Mouse (Mus musculus) forebrain, embryonic 14.5 days (tissue): Measurements from ENCODE around the gene Ebf1. TPM values are rescaled to one million over a fixed set of nuclear protein-coding genes. Genes with fewer than 3 reads are reported as not detected.

Source experiments
- ATAC-seq: fragments of 200-750 bp; cut with Nextera tagmentation; 2 replicates; pipeline ENCODE4 v1.8.0; 2017; ENCODE audit warnings: mild to moderate bottlenecking, moderate library complexity
- DNase-seq: peaks from one replicate; pipeline ENCODE4 v3.0.0-alpha.2; 2015; ENCODE audit warnings: low spot score
- H3K27ac ChIP-seq: fragments of 300-500 bp; sonication (generic); 2 replicates; pipeline ENCODE4 v1.5.1; 2014; ENCODE audit warnings: low read depth, mild to moderate bottlenecking, control low read depth, low read length, moderate library complexity
- H3K27me3 ChIP-seq: fragments of 300-500 bp; sonication (generic); replicated peaks from 2 replicates; pipeline ENCODE4 v1.6.1; 2014; ENCODE audit warnings: low read length, control low read depth, mixed read lengths; ENCODE audit not compliant: control insufficient read depth, insufficient read depth
- H3K36me3 ChIP-seq: fragments of 300-500 bp; sonication (generic); 2 replicates; pipeline ENCODE4 v1.6.1; 2014; ENCODE audit warnings: low read length, control low read depth; ENCODE audit not compliant: control insufficient read depth, insufficient read depth
- H3K4me1 ChIP-seq: fragments of 300-500 bp; sonication (generic); 2 replicates; pipeline ENCODE4 v1.6.1; 2014; ENCODE audit warnings: antibody characterized with exemption, low read length, control low read depth; ENCODE audit not compliant: control insufficient read depth, insufficient read depth
- H3K4me2 ChIP-seq: fragments of 300-500 bp; sonication (generic); 2 replicates; pipeline ENCODE4 v1.6.1; 2014; ENCODE audit warnings: mild to moderate bottlenecking, control low read depth, low read length
- H3K4me3 ChIP-seq: fragments of 300-500 bp; sonication (generic); 2 replicates; pipeline ENCODE4 v1.5.1; 2014; ENCODE audit warnings: low read depth, low read length, control low read depth
- H3K9ac ChIP-seq: fragments of 300-500 bp; sonication (generic); 2 replicates; pipeline ENCODE4 v1.6.1; 2014; ENCODE audit warnings: mild to moderate bottlenecking, low read length, control low read depth, moderate library complexity
- H3K9me3 ChIP-seq: fragments of 300-500 bp; sonication (generic); replicated peaks from 2 replicates; pipeline ENCODE4 v1.6.1; 2016; ENCODE audit warnings: low read length, control low read depth, mixed read lengths; ENCODE audit not compliant: control insufficient read depth
- WGBS: fragments of 180-500 bp; shearing (Covaris S2); extraction: QIAGEN DNeasy Blood & Tissue Kit; methylation state at CpG from one replicate; pipeline ENCODE4 v1.1.7; 2014; 5-methylcytosine and 5-hydroxymethylcytosine counted together
- polyA plus RNA-seq: library from polyadenylated mRNA; unstranded; fragments of >200 nt; fragmentation: Nextera tagmentation; extraction: Ambion mirVana; gene quantifications from 2 replicates; pipeline ENCODE4 v1.2.1, GENCODE M21; 2014

Ebf1 gene
- polyA plus RNA-seq, 1 experiment from 2014 or later: 30.7 TPM

- Histone ChIP-seq H3K36me3 (no peaks in the 10 kb centered on the region), H3K27me3 (peaks cover 7% of the 10 kb centered on the region), H3K9me3 (no peaks in the 10 kb centered on the region), H3K4me1 (no peaks in the 10 kb centered on the region; the same call in 1 of the 2 replicates), H3K4me2 (no peak overlapping the region), H3K4me3 (no peak overlapping the region), H3K9ac (no peak overlapping the region), H3K27ac (no peak overlapping the region)
- ATAC-seq: no peak
- WGBS: 44% methylated on average over 4 of the region's 4 CpGs
- no peak for DNase-seq
Observed at GRCm38 (mm10) chr11:44815991-44816390, 198.9 kb downstream of the Ebf1 start.

GRCm38 (mm10) chr11:44822312-44822711, 205.2 kb downstream of the Ebf1 start:
- H3K27ac ChIP-seq: no peak overlapping the region
- H3K9me3 ChIP-seq: no peaks in the 10 kb centered on the region
- H3K27me3 ChIP-seq: 0 out of 2 replicates have a peak, but pooled peaks cover 3% of the 10 kb centered on the region
- H3K9ac ChIP-seq: no peak overlapping the region
- DNase-seq (peak; percentile 65), ATAC-seq (peak; percentile 44; the same call in 1 of the 2 replicates)
- H3K4me2 ChIP-seq: no peak overlapping the region
- H3K4me3 ChIP-seq: no peak overlapping the region
- H3K4me1 ChIP-seq: no peaks in the 10 kb centered on the region
- H3K36me3 ChIP-seq: no peaks in the 10 kb centered on the region

- 0 out of 2 replicates have a peak overlapping the region, but pooled peaks have one; percentile 2 for H3K4me3 ChIP-seq
- peaks cover 20% of the 10 kb centered on the region for H3K27me3 ChIP-seq
- WGBS: 4% methylated on average over 14 of the region's 14 CpGs
- no peaks in the 10 kb centered on the region for H3K9me3 ChIP-seq
- H3K27ac ChIP-seq: peak overlapping the region; percentile 65
- peak overlapping the region; percentile 41 for H3K4me2 ChIP-seq
- H3K9ac ChIP-seq: peak overlapping the region; percentile 42; the same call in 1 of the 2 replicates
- H3K4me1 ChIP-seq: peaks cover 14% of the 10 kb centered on the region
- DNase-seq (no peak), ATAC-seq (no peak; the same call in 1 of the 2 replicates)
- H3K36me3 ChIP-seq: no peaks in the 10 kb centered on the region
Observed at GRCm38 (mm10) chr11:44832227-44832939, 215.3 kb downstream of the Ebf1 start.

GRCm38 (mm10) chr11:44832940-44833254, 215.8 kb downstream of the Ebf1 start:
- peaks cover 14% of the 10 kb centered on the region for H3K4me1 ChIP-seq
- DNase-seq (peak; percentile 64), ATAC-seq (peak; percentile 76)
- no peaks in the 10 kb centered on the region for H3K36me3 ChIP-seq
- WGBS: 0% methylated on average over 4 of the region's 4 CpGs
- H3K9ac ChIP-seq: peak overlapping the region; percentile 13; the same call in 1 of the 2 replicates
- H3K27me3 ChIP-seq: peaks cover 20% of the 10 kb centered on the region
- H3K4me3 ChIP-seq: 0 out of 2 replicates have a peak overlapping the region, but pooled peaks have one; percentile 2
- H3K27ac ChIP-seq: no peak overlapping the region
- peak overlapping the region; percentile 41 for H3K4me2 ChIP-seq
- no peaks in the 10 kb centered on the region for H3K9me3 ChIP-seq

- 0 out of 2 replicates have a peak overlapping the region, but pooled peaks have one; percentile 2 for H3K4me3 ChIP-seq
- H3K4me1 ChIP-seq: peaks cover 14% of the 10 kb centered on the region
- H3K4me2 ChIP-seq: peak overlapping the region; percentile 41
- DNase-seq: peak; percentile 77
- H3K36me3 ChIP-seq: no peaks in the 10 kb centered on the region
- peak overlapping the region; percentile 13; the same call in 1 of the 2 replicates for H3K9ac ChIP-seq
- 19% methylated on average over 18 of the region's 18 CpGs for WGBS
- H3K27me3 ChIP-seq: peaks cover 20% of the 10 kb centered on the region
- ATAC-seq: peak; percentile 57
- no peak overlapping the region; the same call in 1 of the 2 replicates for H3K27ac ChIP-seq
- H3K9me3 ChIP-seq: no peaks in the 10 kb centered on the region
Observed at GRCm38 (mm10) chr11:44833351-44833996, 216.4 kb downstream of the Ebf1 start.

- Histone ChIP-seq H3K4me2 (no peak overlapping the region), H3K4me1 (peaks cover 14% of the 10 kb centered on the region), H3K4me3 (no peak overlapping the region), H3K9me3 (no peaks in the 10 kb centered on the region), H3K36me3 (no peaks in the 10 kb centered on the region), H3K9ac (no peak overlapping the region), H3K27ac (no peak overlapping the region), H3K27me3 (peaks cover 16% of the 10 kb centered on the region)
- WGBS: 71% methylated on average over 5 of the region's 5 CpGs
- DNase-seq: peak; percentile 14
- ATAC-seq: no peak
Observed at GRCm38 (mm10) chr11:44835166-44835565, 218.0 kb downstream of the Ebf1 start.

GRCm38 (mm10) chr11:44837592-44837991, 220.5 kb downstream of the Ebf1 start:
- Histone ChIP-seq H3K4me1 (peaks cover 19% of the 10 kb centered on the region), H3K27me3 (peaks cover 10% of the 10 kb centered on the region), H3K4me2 (no peak overlapping the region), H3K9ac (no peak overlapping the region), H3K36me3 (no peaks in the 10 kb centered on the region), H3K27ac (no peak overlapping the region), H3K9me3 (no peaks in the 10 kb centered on the region), H3K4me3 (no peak overlapping the region)
- DNase-seq (peak; percentile 12), ATAC-seq (no peak)
- 81% methylated on average over 2 of the region's 2 CpGs for WGBS

GRCm38 (mm10) chr11:44841127-44842056, 224.3 kb downstream of the Ebf1 start:
- peak; percentile 67 for ATAC-seq
- no peaks in the 10 kb centered on the region for H3K9me3 ChIP-seq
- peaks cover 11% of the 10 kb centered on the region for H3K4me1 ChIP-seq
- no peak overlapping the region for H3K27ac ChIP-seq
- H3K9ac ChIP-seq: no peak overlapping the region
- H3K4me3 ChIP-seq: no peak overlapping the region
- no peaks in the 10 kb centered on the region for H3K36me3 ChIP-seq
- peak; percentile 79 for DNase-seq
- H3K27me3 ChIP-seq: 0 out of 2 replicates have a peak, but pooled peaks cover 2% of the 10 kb centered on the region
- 36% methylated on average over 14 of the region's 14 CpGs for WGBS
- peak overlapping the region; percentile 24 for H3K4me2 ChIP-seq
